Mouse (Mus musculus) stomach, postnatal 0 days (tissue): ENCODE results near the gene Dennd2d.

Experiments
- CTCF ChIP-seq: IDR thresholded peaks from 2 replicates; pipeline ENCODE4 v1.5.1; 2016; ENCODE audit warnings: antibody characterized with exemption, low read depth, mild to moderate bottlenecking, moderate library complexity
- EP300 ChIP-seq: optimal IDR thresholded peaks from 2 replicates; pipeline ENCODE3; 2016; ENCODE audit warnings: antibody characterized with exemption

DNA sequence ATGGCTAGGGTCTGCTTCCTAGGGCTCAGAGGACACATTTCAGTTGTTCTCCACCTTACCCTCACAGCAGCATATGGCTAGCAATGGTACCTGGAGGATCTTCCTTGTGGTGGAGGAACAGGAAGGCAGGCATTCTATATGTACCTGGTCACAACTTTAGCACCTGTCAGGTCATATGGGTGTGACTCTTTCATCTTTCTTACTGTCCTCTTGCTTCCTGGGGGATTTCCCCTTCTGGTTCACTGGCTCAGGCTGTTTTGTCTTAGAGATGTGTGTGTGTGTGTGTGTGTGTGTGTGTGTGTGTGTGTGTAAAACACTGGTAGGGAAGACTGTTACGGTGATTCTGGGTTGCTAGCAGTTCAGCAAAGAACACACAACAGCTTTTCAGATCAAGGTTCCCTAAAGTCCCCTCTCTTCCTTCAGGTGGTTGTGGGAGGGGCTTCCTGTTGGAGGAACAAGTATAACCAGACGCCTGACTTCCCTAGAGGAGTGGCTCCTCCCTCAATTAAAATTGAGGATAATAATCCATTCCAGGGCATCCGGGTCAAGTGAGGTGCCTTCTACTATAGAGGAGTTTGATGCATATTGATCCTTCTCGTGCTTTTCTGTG lies 1.7 kb downstream of the Dennd2d start:
- TF ChIP-seq CTCF (no peak), EP300 (no peak)
